Mouse (Mus musculus) G1E (cell line): ENCODE results near the gene Il12rb1.

Source experiments
- CTCF ChIP-seq: IDR thresholded peaks from 2 replicates; pipeline ENCODE4 v1.5.1; 2012; ENCODE audit warnings: low read depth, low read length, inconsistent platforms, mixed read lengths
- POLR2AphosphoS5 ChIP-seq: IDR thresholded peaks from 2 replicates; pipeline ENCODE4 v1.6.1; 2012; ENCODE audit warnings: low read depth, low read length, inconsistent platforms; ENCODE audit not compliant: insufficient replicate concordance
- TAL1 ChIP-seq: conservative IDR thresholded peaks from 2 replicates; pipeline ENCODE4 v1.6.1; 2012; ENCODE audit warnings: low read depth, low read length, inconsistent platforms, mixed read lengths

GRCm38 (mm10) chr8:70856541-70857197 is 48.4 kb downstream of the Il12rb1 start:
- TF ChIP-seq TAL1 (no peak), CTCF (no peak), POLR2AphosphoS5 (no peak)
